Mouse (Mus musculus) stomach, postnatal 0 days (tissue): Measurements from ENCODE around the gene Sbno1.
A peak's percentile ranks its signal among the peaks of the same experiment; 100 is the strongest.

Experiments used
- CTCF ChIP-seq: IDR thresholded peaks from 2 replicates; pipeline ENCODE4 v1.5.1; 2016; ENCODE audit warnings: antibody characterized with exemption, low read depth, mild to moderate bottlenecking, moderate library complexity
- EP300 ChIP-seq: optimal IDR thresholded peaks from 2 replicates; pipeline ENCODE3; 2016; ENCODE audit warnings: antibody characterized with exemption

- peak; percentile 53 for TF ChIP-seq CTCF
- no peak for TF ChIP-seq EP300
Observed at GRCm38 (mm10) chr5:124356695-124357094, 69.1 kb downstream of the Sbno1 start.
